Mouse (Mus musculus) kidney, postnatal 0 days (tissue): ENCODE measurements around the gene Map3k3. TPM values are rescaled to one million over a fixed set of nuclear protein-coding genes. Genes with fewer than 3 reads are reported as not detected.

Source experiments
- ATAC-seq: fragments of 200-750 bp; cut with Nextera tagmentation; replicated peaks from 2 replicates; pipeline ENCODE4 v1.8.0; 2017; ENCODE audit warnings: low read depth, moderate number of reproducible peaks, moderate TSS enrichment, moderate library complexity; ENCODE audit not compliant: low FRiP score
- DNase-seq: peaks from one replicate; pipeline ENCODE4 v3.0.0-alpha.2; 2016; ENCODE audit warnings: low spot score
- H3K27ac ChIP-seq: fragments of 300-500 bp; sonication (generic); 2 replicates; pipeline ENCODE4 v1.5.1; 2014; ENCODE audit warnings: mild to moderate bottlenecking
- H3K27me3 ChIP-seq: fragments of 300-500 bp; sonication (generic); 2 replicates; pipeline ENCODE4 v1.6.1; 2014; ENCODE audit warnings: low read length, mixed read lengths; ENCODE audit not compliant: insufficient read depth
- H3K36me3 ChIP-seq: fragments of 300-500 bp; sonication (generic); 2 replicates; pipeline ENCODE4 v1.6.1; 2014; ENCODE audit warnings: low read length, mixed read lengths; ENCODE audit not compliant: insufficient read depth
- H3K4me1 ChIP-seq: fragments of 300-500 bp; sonication (generic); replicated peaks from 2 replicates; pipeline ENCODE4 v1.6.1; 2014; ENCODE audit warnings: antibody characterized with exemption, low read length, mixed read lengths; ENCODE audit not compliant: insufficient read depth
- H3K4me2 ChIP-seq: fragments of 300-500 bp; sonication (generic); 2 replicates; pipeline ENCODE4 v1.6.1; 2014; ENCODE audit warnings: mild to moderate bottlenecking, low read length, moderate library complexity, mixed read lengths
- H3K4me3 ChIP-seq: fragments of 300-500 bp; sonication (generic); replicated peaks from 2 replicates; pipeline ENCODE4 v1.5.1; 2014; ENCODE audit warnings: low read depth, low read length
- H3K9ac ChIP-seq: fragments of 300-500 bp; sonication (generic); 2 replicates; pipeline ENCODE4 v1.6.1; 2014; ENCODE audit warnings: low read depth, low read length
- H3K9me3 ChIP-seq: fragments of 300-500 bp; sonication (generic); replicated peaks from 2 replicates; pipeline ENCODE4 v1.6.1; 2016; ENCODE audit warnings: low read length, inconsistent platforms, mixed read lengths
- CTCF ChIP-seq: IDR thresholded peaks from 2 replicates; pipeline ENCODE4 v1.5.1; 2016; ENCODE audit warnings: antibody characterized with exemption, low read depth, mild to moderate bottlenecking, moderate library complexity
- WGBS: fragments of 180-500 bp; shearing (Covaris S2); extraction: QIAGEN DNeasy Blood & Tissue Kit; methylation state at CpG from one replicate; pipeline ENCODE4 v1.1.7; 2014; 5-methylcytosine and 5-hydroxymethylcytosine counted together
- polyA plus RNA-seq: library from polyadenylated mRNA; unstranded; fragments of >200 nt; fragmentation: Nextera tagmentation; extraction: Ambion mirVana; gene quantifications from 2 replicates; pipeline ENCODE4 v1.2.1, GENCODE M21; 2015

Gene Map3k3
- polyA plus RNA-seq, 1 experiment from 2014 or later = 20.5 TPM

- ATAC-seq = no peak
- Histone ChIP-seq H3K36me3 (peaks cover 20% of the 10 kb centered on the region; the same call in 1 of the 2 replicates), H3K4me2 (no peak overlapping the region), H3K4me1 (no peaks in the 10 kb centered on the region), H3K27ac (no peak overlapping the region), H3K9me3 (no peaks in the 10 kb centered on the region), H3K4me3 (no peak overlapping the region), H3K9ac (no peak overlapping the region), H3K27me3 (no peaks in the 10 kb centered on the region)
- no peak for DNase-seq
- no peak for TF ChIP-seq CTCF
- 94% methylated on average over 3 of the region's 3 CpGs for WGBS
Measured at GRCm38 (mm10) chr11:106045780-106046179, 38.6 kb upstream of the Map3k3 start.

- no peak for DNase-seq
- no peak for ATAC-seq
- no peak overlapping the region for H3K27ac ChIP-seq
- no peak overlapping the region for H3K4me3 ChIP-seq
- H3K27me3 ChIP-seq = no peaks in the 10 kb centered on the region
- WGBS = 83% methylated on average over 9 of the region's 9 CpGs
- H3K9ac ChIP-seq = no peak overlapping the region
- no peak for TF ChIP-seq CTCF
- H3K9me3 ChIP-seq = no peaks in the 10 kb centered on the region
- no peak overlapping the region for H3K4me2 ChIP-seq
- H3K36me3 ChIP-seq = peaks cover 27% of the 10 kb centered on the region; the same call in 1 of the 2 replicates
- H3K4me1 ChIP-seq = no peaks in the 10 kb centered on the region
Measured at GRCm38 (mm10) chr11:106046584-106046983, 37.8 kb upstream of the Map3k3 start.

- H3K36me3 ChIP-seq = peaks cover 68% of the 10 kb centered on the region
- no peak overlapping the region for H3K4me2 ChIP-seq
- H3K27ac ChIP-seq = no peak overlapping the region
- no peak for ATAC-seq
- no peak overlapping the region for H3K4me3 ChIP-seq
- WGBS = 96% methylated on average over 2 of the region's 2 CpGs
- H3K4me1 ChIP-seq = no peaks in the 10 kb centered on the region
- H3K9me3 ChIP-seq = no peaks in the 10 kb centered on the region
- H3K27me3 ChIP-seq = no peaks in the 10 kb centered on the region
- no peak for TF ChIP-seq CTCF
- H3K9ac ChIP-seq = no peak overlapping the region
- no peak for DNase-seq
Measured at GRCm38 (mm10) chr11:106053921-106054320, 30.5 kb upstream of the Map3k3 start.

- H3K9me3 ChIP-seq = no peaks in the 10 kb centered on the region
- WGBS = 97% methylated on average over 8 of the region's 8 CpGs
- no peak overlapping the region for H3K9ac ChIP-seq
- H3K4me2 ChIP-seq = no peak overlapping the region
- no peaks in the 10 kb centered on the region for H3K27me3 ChIP-seq
- DNase-seq (no peak), ATAC-seq (no peak)
- H3K4me3 ChIP-seq = no peak overlapping the region
- no peak overlapping the region for H3K27ac ChIP-seq
- no peaks in the 10 kb centered on the region for H3K4me1 ChIP-seq
- peaks cover 65% of the 10 kb centered on the region for H3K36me3 ChIP-seq
- TF ChIP-seq CTCF = no peak
Measured at GRCm38 (mm10) chr11:106054600-106054999, 29.8 kb upstream of the Map3k3 start.

- no peaks in the 10 kb centered on the region for H3K4me1 ChIP-seq
- no peaks in the 10 kb centered on the region for H3K27me3 ChIP-seq
- H3K9ac ChIP-seq = no peak overlapping the region
- no peak for TF ChIP-seq CTCF
- no peak overlapping the region for H3K4me3 ChIP-seq
- H3K9me3 ChIP-seq = no peaks in the 10 kb centered on the region
- no peak overlapping the region for H3K27ac ChIP-seq
- H3K36me3 ChIP-seq = peaks cover 69% of the 10 kb centered on the region
- WGBS = 89% methylated on average over 6 of the region's 6 CpGs
- no peak overlapping the region for H3K4me2 ChIP-seq
- DNase-seq (no peak), ATAC-seq (no peak)
Measured at GRCm38 (mm10) chr11:106055341-106055740, 29.1 kb upstream of the Map3k3 start.

GRCm38 (mm10) chr11:106056819-106057491, 27.5 kb upstream of the Map3k3 start:
- Histone ChIP-seq H3K4me1 (no peaks in the 10 kb centered on the region), H3K4me2 (no peak overlapping the region), H3K36me3 (peaks cover 60% of the 10 kb centered on the region), H3K9me3 (no peaks in the 10 kb centered on the region), H3K9ac (no peak overlapping the region), H3K4me3 (no peak overlapping the region), H3K27ac (no peak overlapping the region), H3K27me3 (no peaks in the 10 kb centered on the region)
- TF ChIP-seq CTCF = no peak
- WGBS = 93% methylated on average over 8 of the region's 8 CpGs
- ATAC-seq (no peak), DNase-seq (no peak)

- no peaks in the 10 kb centered on the region for H3K27me3 ChIP-seq
- no peak overlapping the region for H3K9ac ChIP-seq
- H3K4me2 ChIP-seq = no peak overlapping the region
- DNase-seq (no peak), ATAC-seq (no peak)
- peaks cover 54% of the 10 kb centered on the region for H3K36me3 ChIP-seq
- H3K9me3 ChIP-seq = no peaks in the 10 kb centered on the region
- H3K4me1 ChIP-seq = no peaks in the 10 kb centered on the region
- H3K4me3 ChIP-seq = no peak overlapping the region
- H3K27ac ChIP-seq = no peak overlapping the region
- 86% methylated on average over 8 of the region's 8 CpGs for WGBS
- no peak for TF ChIP-seq CTCF
Measured at GRCm38 (mm10) chr11:106058020-106058419, 26.4 kb upstream of the Map3k3 start.
